Mouse (Mus musculus) ES-Bruce4 (cell line): ENCODE measurements around the gene Smad3.

Source experiments
- CTCF ChIP-seq: IDR thresholded peaks from one replicate; pipeline ENCODE4 v1.8.1; 2011; ENCODE audit warnings: low read depth, low read length
- POLR2A ChIP-seq: IDR thresholded peaks from one replicate; pipeline ENCODE4 v1.8.1; 2011; ENCODE audit warnings: low read length; ENCODE audit not compliant: insufficient read depth

DNA sequence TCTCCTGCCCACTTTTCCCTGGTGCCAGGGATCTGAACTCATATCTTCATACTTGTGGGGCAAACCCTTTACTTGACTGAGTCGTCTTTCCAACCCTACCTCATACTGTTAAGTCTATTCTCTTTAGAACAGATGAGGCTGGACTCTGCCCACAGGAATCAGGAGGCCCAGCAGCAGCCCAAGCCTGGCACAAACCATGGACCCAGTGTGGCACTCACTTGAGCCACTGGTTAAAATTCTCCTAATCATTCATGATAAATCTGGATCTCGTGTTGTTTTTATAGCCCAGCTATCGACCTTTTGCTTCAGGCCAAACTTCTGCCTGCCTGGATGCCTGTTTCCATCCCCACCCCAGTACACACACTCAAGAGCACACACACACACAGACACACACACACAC is 26.8 kb upstream of the Smad3 start:
- TF ChIP-seq CTCF (no peak), POLR2A (no peak)
